Mouse (Mus musculus): Measurements from ENCODE around the gene Sox10.
A peak's percentile ranks its signal among the peaks of the same experiment; 100 is the strongest.

Sox10 gene

GRCm38 (mm10) chr15:79155572-79155971, 9.5 kb downstream of the Sox10 start:
- DNase-seq: no peak

- no peak for DNase-seq
Observed at GRCm38 (mm10) chr15:79152709-79153108, 12.3 kb downstream of the Sox10 start.

GRCm38 (mm10) chr15:79151881-79152280, 13.2 kb downstream of the Sox10 start:
- DNase-seq: no peak

- DNase-seq: peak; percentile 92
Observed at GRCm38 (mm10) chr15:79148533-79148932, 16.5 kb downstream of the Sox10 start.

- DNase-seq: no peak
Observed at GRCm38 (mm10) chr15:79145522-79145921, 19.5 kb downstream of the Sox10 start.

- DNase-seq: no peak
Observed at GRCm38 (mm10) chr15:79144021-79144420, 21.0 kb downstream of the Sox10 start.

GRCm38 (mm10) chr15:79143316-79143715, 21.7 kb downstream of the Sox10 start:
- no peak for DNase-seq

GRCm38 (mm10) chr15:79141566-79141917, 23.5 kb downstream of the Sox10 start:
- no peak for DNase-seq

- DNase-seq: peak; percentile 96
Observed at GRCm38 (mm10) chr15:79140866-79141565, 24.0 kb downstream of the Sox10 start, which contains the start of the genes Polr2f and 1700088E04Rik. Polr2f (plus strand) TSS chr15:79141009. 1700088E04Rik (minus strand) TSS chr15:79141253.

- no peak for DNase-seq
Observed at GRCm38 (mm10) chr15:79139640-79140039, 25.4 kb downstream of the Sox10 start.

- DNase-seq: no peak
Observed at GRCm38 (mm10) chr15:79135783-79136575, 29.1 kb downstream of the Sox10 start.

- DNase-seq: no peak
Observed at GRCm38 (mm10) chr15:79135332-79135731, 29.7 kb downstream of the Sox10 start.

GRCm38 (mm10) chr15:79134496-79135270, 30.4 kb downstream of the Sox10 start:
- no peak for DNase-seq

- DNase-seq: peak; percentile 42
Observed at GRCm38 (mm10) chr15:79133191-79133661, 31.8 kb downstream of the Sox10 start.

- peak; percentile 83 for DNase-seq
Observed at GRCm38 (mm10) chr15:79131442-79131841, 33.6 kb downstream of the Sox10 start.

GRCm38 (mm10) chr15:79130782-79131181, 34.3 kb downstream of the Sox10 start:
- DNase-seq: peak; percentile 78

- no peak for DNase-seq
Observed at GRCm38 (mm10) chr15:79129311-79129710, 35.7 kb downstream of the Sox10 start.

GRCm38 (mm10) chr15:79128208-79128607, 36.8 kb downstream of the Sox10 start:
- no peak for DNase-seq

- no peak for DNase-seq
Observed at GRCm38 (mm10) chr15:79127101-79127500, 37.9 kb downstream of the Sox10 start.

GRCm38 (mm10) chr15:79126217-79126932, 38.7 kb downstream of the Sox10 start:
- DNase-seq: peak; percentile 73

- no peak for DNase-seq
Observed at GRCm38 (mm10) chr15:79124331-79124875, 40.6 kb downstream of the Sox10 start.

GRCm38 (mm10) chr15:79123751-79124150, 41.3 kb downstream of the Sox10 start:
- DNase-seq: no peak
